Mouse (Mus musculus) kidney, postnatal 0 days (tissue): ENCODE data around the gene Plet1. TPM values are rescaled to one million over a fixed set of nuclear protein-coding genes. Genes with fewer than 3 reads are reported as not detected.

ENCODE experiments used
- ATAC-seq: fragments of 200-750 bp; cut with Nextera tagmentation; replicated peaks from 2 replicates; pipeline ENCODE4 v1.8.0; 2017; ENCODE audit warnings: low read depth, moderate number of reproducible peaks, moderate TSS enrichment, moderate library complexity; ENCODE audit not compliant: low FRiP score
- DNase-seq: peaks from one replicate; pipeline ENCODE4 v3.0.0-alpha.2; 2016; ENCODE audit warnings: low spot score
- H3K27ac ChIP-seq: fragments of 300-500 bp; sonication (generic); 2 replicates; pipeline ENCODE4 v1.5.1; 2014; ENCODE audit warnings: mild to moderate bottlenecking
- H3K27me3 ChIP-seq: fragments of 300-500 bp; sonication (generic); 2 replicates; pipeline ENCODE4 v1.6.1; 2014; ENCODE audit warnings: low read length, mixed read lengths; ENCODE audit not compliant: insufficient read depth
- H3K36me3 ChIP-seq: fragments of 300-500 bp; sonication (generic); 2 replicates; pipeline ENCODE4 v1.6.1; 2014; ENCODE audit warnings: low read length, mixed read lengths; ENCODE audit not compliant: insufficient read depth
- H3K4me1 ChIP-seq: fragments of 300-500 bp; sonication (generic); replicated peaks from 2 replicates; pipeline ENCODE4 v1.6.1; 2014; ENCODE audit warnings: antibody characterized with exemption, low read length, mixed read lengths; ENCODE audit not compliant: insufficient read depth
- H3K4me2 ChIP-seq: fragments of 300-500 bp; sonication (generic); 2 replicates; pipeline ENCODE4 v1.6.1; 2014; ENCODE audit warnings: mild to moderate bottlenecking, low read length, moderate library complexity, mixed read lengths
- H3K4me3 ChIP-seq: fragments of 300-500 bp; sonication (generic); replicated peaks from 2 replicates; pipeline ENCODE4 v1.5.1; 2014; ENCODE audit warnings: low read depth, low read length
- H3K9ac ChIP-seq: fragments of 300-500 bp; sonication (generic); 2 replicates; pipeline ENCODE4 v1.6.1; 2014; ENCODE audit warnings: low read depth, low read length
- H3K9me3 ChIP-seq: fragments of 300-500 bp; sonication (generic); replicated peaks from 2 replicates; pipeline ENCODE4 v1.6.1; 2016; ENCODE audit warnings: low read length, inconsistent platforms, mixed read lengths
- CTCF ChIP-seq: IDR thresholded peaks from 2 replicates; pipeline ENCODE4 v1.5.1; 2016; ENCODE audit warnings: antibody characterized with exemption, low read depth, mild to moderate bottlenecking, moderate library complexity
- WGBS: fragments of 180-500 bp; shearing (Covaris S2); extraction: QIAGEN DNeasy Blood & Tissue Kit; methylation state at CpG from one replicate; pipeline ENCODE4 v1.1.7; 2014; 5-methylcytosine and 5-hydroxymethylcytosine counted together
- polyA plus RNA-seq: library from polyadenylated mRNA; unstranded; fragments of >200 nt; fragmentation: Nextera tagmentation; extraction: Ambion mirVana; gene quantifications from 2 replicates; pipeline ENCODE4 v1.2.1, GENCODE M21; 2015

Gene Plet1
- polyA plus RNA-seq, 1 experiment from 2014 or later: 54.5 TPM

DNA sequence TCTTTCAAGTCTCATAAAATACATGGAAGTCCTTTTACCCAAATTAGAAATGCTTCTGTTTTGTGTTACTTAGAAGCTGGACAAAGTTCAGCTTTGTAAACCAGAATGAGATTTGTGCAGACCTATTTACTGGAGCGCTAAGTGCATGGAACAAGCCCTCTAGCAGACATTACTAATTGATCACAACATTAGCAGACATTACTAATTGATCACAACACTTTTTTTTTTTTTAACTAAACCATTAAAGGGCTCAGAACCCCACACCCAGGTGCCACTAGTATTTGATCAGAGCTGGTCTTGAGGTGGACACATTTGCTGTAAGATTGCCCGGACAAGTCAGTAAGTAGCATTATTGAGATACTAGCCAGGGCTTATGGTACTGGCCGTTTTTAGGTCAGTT, 39.5 kb downstream of the Plet1 start:
- Histone ChIP-seq H3K9me3 (no peaks in the 10 kb centered on the region), H3K9ac (no peak overlapping the region), H3K4me1 (no peaks in the 10 kb centered on the region), H3K4me3 (no peak overlapping the region), H3K36me3 (no peaks in the 10 kb centered on the region), H3K27me3 (no peaks in the 10 kb centered on the region), H3K27ac (no peak overlapping the region), H3K4me2 (no peak overlapping the region)
- no peak for TF ChIP-seq CTCF
- ATAC-seq (no peak), DNase-seq (peak; percentile 40)
- WGBS: 76% methylated on average over 3 of the region's 3 CpGs

DNA sequence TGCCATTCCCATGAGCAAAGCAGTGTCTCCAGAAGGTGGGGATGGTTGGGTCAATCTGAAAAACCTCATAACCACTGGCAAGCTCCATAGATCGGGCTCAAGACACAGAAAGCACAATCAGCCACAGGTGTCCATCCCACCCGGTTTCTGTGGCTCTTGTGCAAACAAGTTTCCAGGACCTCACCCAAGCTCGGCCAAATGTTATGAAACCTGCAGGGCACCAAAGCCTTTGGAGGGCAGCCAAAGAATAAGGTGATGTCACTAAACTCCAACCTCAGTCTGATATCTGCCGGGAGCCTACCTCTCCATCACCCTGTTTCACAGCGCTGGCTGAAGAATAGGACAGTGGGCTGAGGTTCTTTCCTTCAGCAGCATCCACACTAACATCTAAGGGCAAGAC, 41.6 kb downstream of the Plet1 start:
- no peak for DNase-seq

DNA sequence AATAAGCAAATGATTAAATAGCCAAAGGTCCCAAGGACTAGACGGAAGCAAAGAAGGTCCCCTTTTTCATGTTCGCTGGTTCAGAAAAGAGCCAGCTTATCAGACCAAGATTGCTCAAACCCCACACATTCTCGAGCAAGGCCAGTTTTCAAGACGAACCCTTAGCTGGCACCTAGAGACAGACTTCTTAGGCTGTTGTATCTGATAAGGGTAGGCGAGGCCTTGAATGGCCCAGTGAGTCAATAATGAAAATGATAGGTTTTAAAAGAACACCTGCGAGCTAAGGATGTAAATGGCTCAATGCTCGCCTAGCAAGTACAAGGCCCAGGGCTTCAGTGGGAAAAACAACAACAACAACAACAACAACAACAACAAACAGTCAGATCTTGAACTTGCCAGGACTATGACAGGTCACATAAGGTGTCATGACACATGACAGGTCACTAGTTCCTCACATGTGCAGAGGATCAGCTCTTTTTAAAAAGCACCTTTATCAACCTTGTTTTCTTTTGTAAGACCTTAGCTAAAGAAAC, 42.3 kb downstream of the Plet1 start:
- no peaks in the 10 kb centered on the region for H3K36me3 ChIP-seq
- H3K4me2 ChIP-seq: no peak overlapping the region
- H3K9me3 ChIP-seq: no peaks in the 10 kb centered on the region
- H3K27ac ChIP-seq: no peak overlapping the region
- no peak overlapping the region for H3K9ac ChIP-seq
- no peaks in the 10 kb centered on the region for H3K27me3 ChIP-seq
- DNase-seq (no peak), ATAC-seq (no peak)
- no peaks in the 10 kb centered on the region for H3K4me1 ChIP-seq
- H3K4me3 ChIP-seq: no peak overlapping the region
- TF ChIP-seq CTCF: no peak
- WGBS: 79% methylated on average over 7 of the region's 7 CpGs

More for the DNA sequence above, 41.6 kb downstream of the Plet1 start:
- Histone ChIP-seq H3K27ac (no peak overlapping the region), H3K9ac (no peak overlapping the region), H3K27me3 (no peaks in the 10 kb centered on the region), H3K4me3 (no peak overlapping the region), H3K4me1 (no peaks in the 10 kb centered on the region), H3K9me3 (no peaks in the 10 kb centered on the region), H3K4me2 (no peak overlapping the region), H3K36me3 (no peaks in the 10 kb centered on the region)
- no peak for TF ChIP-seq CTCF
- no peak for ATAC-seq
- 71% methylated on average over 5 of the region's 5 CpGs for WGBS

DNA sequence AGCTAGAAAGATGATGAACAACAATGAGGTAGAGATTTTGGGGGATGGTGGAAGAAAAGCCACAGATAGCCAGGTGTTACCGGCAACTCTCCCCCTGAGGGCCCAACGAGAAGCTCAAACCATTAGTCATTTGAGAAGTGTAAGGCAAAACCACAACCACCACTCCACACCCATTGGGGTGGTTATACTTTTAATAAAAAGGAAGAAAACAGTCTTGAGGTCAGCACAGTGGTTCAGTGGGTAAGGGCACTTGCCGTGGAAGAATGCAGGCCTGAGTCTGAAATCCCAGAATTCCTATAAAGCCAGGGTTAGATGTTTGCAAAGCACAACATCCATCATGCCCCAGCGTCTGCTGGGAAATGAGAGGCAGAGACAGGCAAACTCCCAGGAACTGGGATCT, 43.0 kb downstream of the Plet1 start:
- Histone ChIP-seq H3K4me1 (no peaks in the 10 kb centered on the region), H3K36me3 (no peaks in the 10 kb centered on the region), H3K4me2 (no peak overlapping the region), H3K27me3 (no peaks in the 10 kb centered on the region), H3K9me3 (no peaks in the 10 kb centered on the region), H3K27ac (no peak overlapping the region), H3K9ac (no peak overlapping the region), H3K4me3 (no peak overlapping the region)
- ATAC-seq: no peak
- 60% methylated on average over 4 of the region's 4 CpGs for WGBS
- DNase-seq: no peak
- no peak for TF ChIP-seq CTCF

DNA sequence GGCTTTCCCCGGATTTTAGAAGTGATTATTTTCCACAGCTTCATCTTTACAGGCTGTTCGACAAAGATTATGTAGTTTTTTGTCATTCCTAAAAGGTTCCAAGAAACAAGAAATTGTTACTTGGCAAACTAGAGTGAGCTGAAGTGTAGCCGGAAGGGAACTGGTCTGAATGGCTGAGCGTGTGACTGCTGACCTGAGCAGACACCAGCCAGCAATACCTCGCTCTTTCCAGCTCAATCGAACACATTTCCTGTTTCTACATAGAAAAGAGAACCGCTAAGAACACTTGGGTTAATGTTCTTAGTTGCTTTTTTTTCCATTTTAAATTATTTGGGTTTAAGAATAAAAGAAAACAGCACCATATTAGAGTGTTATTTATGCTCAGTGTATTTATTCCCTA, 45.8 kb downstream of the Plet1 start:
- H3K36me3 ChIP-seq: no peaks in the 10 kb centered on the region
- H3K4me3 ChIP-seq: no peak overlapping the region
- H3K27me3 ChIP-seq: no peaks in the 10 kb centered on the region
- 52% methylated on average over 7 of the region's 7 CpGs for WGBS
- no peak overlapping the region for H3K9ac ChIP-seq
- no peak for TF ChIP-seq CTCF
- H3K9me3 ChIP-seq: no peaks in the 10 kb centered on the region
- no peak overlapping the region; the same call in 1 of the 2 replicates for H3K4me2 ChIP-seq
- no peak for ATAC-seq
- no peak for DNase-seq
- H3K27ac ChIP-seq: no peak overlapping the region
- H3K4me1 ChIP-seq: no peaks in the 10 kb centered on the region

DNA sequence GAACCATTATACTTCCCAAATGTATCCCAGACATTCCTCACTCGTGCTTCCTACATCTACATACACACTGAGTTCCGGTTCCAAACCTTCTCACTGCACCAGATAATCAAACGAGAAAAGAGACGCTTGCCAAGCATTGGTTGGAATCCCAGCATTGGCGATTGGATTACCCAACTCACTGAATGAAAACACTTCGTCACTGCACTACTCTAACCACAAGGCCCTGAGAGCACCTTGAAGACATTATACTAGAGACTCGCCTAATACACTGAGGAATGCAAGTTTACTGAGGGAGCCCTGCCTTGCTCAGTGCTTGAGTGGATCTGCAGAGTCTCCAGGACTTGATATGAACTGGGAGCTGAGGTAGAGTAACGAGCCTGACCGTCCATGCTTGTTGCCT, 48.1 kb downstream of the Plet1 start:
- Histone ChIP-seq H3K4me2 (no peak overlapping the region), H3K4me3 (no peak overlapping the region), H3K9me3 (no peaks in the 10 kb centered on the region), H3K4me1 (no peaks in the 10 kb centered on the region), H3K27me3 (no peaks in the 10 kb centered on the region), H3K9ac (no peak overlapping the region), H3K27ac (no peak overlapping the region), H3K36me3 (no peaks in the 10 kb centered on the region)
- 77% methylated on average over 9 of the region's 9 CpGs for WGBS
- ATAC-seq: no peak
- no peak for TF ChIP-seq CTCF
- no peak for DNase-seq

DNA sequence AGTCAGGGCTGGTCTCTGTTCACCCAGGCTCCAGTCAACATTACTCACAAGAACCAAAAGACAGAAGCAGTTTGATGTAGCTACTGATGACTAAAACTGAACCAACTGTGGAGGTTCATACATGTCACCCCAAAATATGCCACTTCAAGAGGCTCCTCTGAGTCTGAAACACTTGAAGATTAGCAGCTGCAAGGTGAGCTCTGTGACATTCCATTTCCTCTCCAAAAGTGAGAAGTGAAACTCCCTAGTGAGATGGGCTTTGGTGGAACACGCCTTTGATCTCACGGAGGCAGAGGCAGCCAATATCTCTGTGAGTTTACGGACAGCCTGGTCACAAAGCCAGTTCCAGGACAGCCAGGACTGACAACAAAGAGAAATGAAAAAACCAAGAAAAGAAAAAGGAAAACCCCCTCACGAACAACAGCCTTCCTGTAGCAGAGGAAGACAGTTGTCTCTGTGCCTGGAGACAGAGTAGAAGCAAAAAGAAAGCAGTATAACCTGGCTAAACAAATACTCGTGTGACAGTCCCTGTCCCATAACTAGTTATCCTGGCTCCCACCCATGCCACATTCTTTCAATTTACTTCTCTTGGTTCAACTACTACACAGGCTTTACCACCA, 53.6 kb downstream of the Plet1 start:
- Histone ChIP-seq H3K4me3 (no peak overlapping the region), H3K27me3 (no peaks in the 10 kb centered on the region), H3K36me3 (no peaks in the 10 kb centered on the region), H3K4me2 (no peak overlapping the region), H3K4me1 (no peaks in the 10 kb centered on the region), H3K9me3 (no peaks in the 10 kb centered on the region), H3K9ac (no peak overlapping the region), H3K27ac (no peak overlapping the region)
- DNase-seq: no peak
- 26% methylated on average over 5 of the region's 5 CpGs for WGBS
- TF ChIP-seq CTCF: no peak
- no peak for ATAC-seq
